Mouse (Mus musculus): Measurements from ENCODE around the gene Olfr975. TPM values are rescaled to one million over a fixed set of nuclear protein-coding genes. Genes with fewer than 3 reads are reported as not detected.

Olfr975 gene
- polyA plus RNA-seq, 1 experiment from 2014 or later: not detected

Other genes starting within 250 kb of the Olfr975 start
- not detected in 2 replicates for gene Olfr149, start 244.9 kb downstream of the Olfr975 start, polyA plus RNA-seq (2015; fragmentation: Nextera tagmentation; extraction: Ambion mirVana)
- gene Olfr965, start 240.7 kb downstream of the Olfr975 start, polyA plus RNA-seq (2015; fragmentation: Nextera tagmentation; extraction: Ambion mirVana): not detected in 2 replicates
- not detected in 2 replicates for gene Olfr150, start 221.1 kb downstream of the Olfr975 start, polyA plus RNA-seq (2015; fragmentation: Nextera tagmentation; extraction: Ambion mirVana)
- gene Olfr967, start 205.8 kb downstream of the Olfr975 start, polyA plus RNA-seq (2015; fragmentation: Nextera tagmentation; extraction: Ambion mirVana): not detected in 2 replicates
- not detected in 2 replicates for gene Olfr968, start 168.8 kb downstream of the Olfr975 start, polyA plus RNA-seq (2015; fragmentation: Nextera tagmentation; extraction: Ambion mirVana)
- not detected in 2 replicates for gene Olfr969, start 161.1 kb downstream of the Olfr975 start, polyA plus RNA-seq (2015; fragmentation: Nextera tagmentation; extraction: Ambion mirVana)
- not detected in 2 replicates for gene Olfr970, start 143.2 kb downstream of the Olfr975 start, polyA plus RNA-seq (2015; fragmentation: Nextera tagmentation; extraction: Ambion mirVana)
- gene Olfr971, start 115.2 kb downstream of the Olfr975 start, polyA plus RNA-seq (2015; fragmentation: Nextera tagmentation; extraction: Ambion mirVana): not detected in 2 replicates
- gene Olfr972, start 85.6 kb downstream of the Olfr975 start, polyA plus RNA-seq (2015; fragmentation: Nextera tagmentation; extraction: Ambion mirVana): not detected in 2 replicates
- gene Olfr229, start 44.7 kb downstream of the Olfr975 start, polyA plus RNA-seq (2015; fragmentation: Nextera tagmentation; extraction: Ambion mirVana): not detected in 2 replicates
- gene Olfr974, start 14.5 kb downstream of the Olfr975 start, polyA plus RNA-seq (2015; fragmentation: Nextera tagmentation; extraction: Ambion mirVana): not detected in 2 replicates
- gene Olfr976, start 9.1 kb upstream of the Olfr975 start, polyA plus RNA-seq (2015; fragmentation: Nextera tagmentation; extraction: Ambion mirVana): not detected in 2 replicates
- gene Olfr978, start 40.1 kb upstream of the Olfr975 start, polyA plus RNA-seq (2015; fragmentation: Nextera tagmentation; extraction: Ambion mirVana): not detected in 2 replicates
- not detected in 2 replicates for gene Olfr979, start 51.4 kb upstream of the Olfr975 start, polyA plus RNA-seq (2015; fragmentation: Nextera tagmentation; extraction: Ambion mirVana)
- gene Olfr980, start 57.5 kb upstream of the Olfr975 start, polyA plus RNA-seq (2015; fragmentation: Nextera tagmentation; extraction: Ambion mirVana): not detected in 2 replicates
- not detected in 2 replicates for gene Olfr981, start 69.4 kb upstream of the Olfr975 start, polyA plus RNA-seq (2015; fragmentation: Nextera tagmentation; extraction: Ambion mirVana)
- gene Olfr982, start 121.8 kb upstream of the Olfr975 start, polyA plus RNA-seq (2015; fragmentation: Nextera tagmentation; extraction: Ambion mirVana): not detected in 2 replicates
- gene Olfr983, start 141.5 kb upstream of the Olfr975 start, polyA plus RNA-seq (2015; fragmentation: Nextera tagmentation; extraction: Ambion mirVana): not detected in 2 replicates
- not detected in 2 replicates for gene Olfr984, start 162.2 kb upstream of the Olfr975 start, polyA plus RNA-seq (2015; fragmentation: Nextera tagmentation; extraction: Ambion mirVana)
- gene Olfr985, start 178.1 kb upstream of the Olfr975 start, polyA plus RNA-seq (2015; fragmentation: Nextera tagmentation; extraction: Ambion mirVana): not detected in 2 replicates
- gene Tmem225, start 196.1 kb upstream of the Olfr975 start, polyA plus RNA-seq (2015; fragmentation: Nextera tagmentation; extraction: Ambion mirVana): not detected in 2 replicates
- not detected in 2 replicates for gene Olfr986, start 228.9 kb upstream of the Olfr975 start, polyA plus RNA-seq (2015; fragmentation: Nextera tagmentation; extraction: Ambion mirVana)
- 4.7 and 4.9 TPM in 2 replicates for gene Zfp202, start 240.3 kb upstream of the Olfr975 start, polyA plus RNA-seq (2015; fragmentation: Nextera tagmentation; extraction: Ambion mirVana)

Data from limb, embryonic 15.5 days (tissue).